Mouse (Mus musculus) central nervous system, embryonic 14 days (tissue): ENCODE measurements around the gene Fkbp6. TPM values are rescaled to one million over a fixed set of nuclear protein-coding genes. Genes with fewer than 3 reads are reported as not detected.

Source experiments
- polyA plus RNA-seq: library from polyadenylated mRNA; depleted of rRNA; stranded (reverse); fragments of >200 nt; gene quantifications from 2 replicates; pipeline ENCODE4 v1.2.3, GENCODE M21; 2012; rRNA removed

Fkbp6 gene
- 0.14 and 0.24 TPM in 2 replicates for polyA plus RNA-seq

DNA sequence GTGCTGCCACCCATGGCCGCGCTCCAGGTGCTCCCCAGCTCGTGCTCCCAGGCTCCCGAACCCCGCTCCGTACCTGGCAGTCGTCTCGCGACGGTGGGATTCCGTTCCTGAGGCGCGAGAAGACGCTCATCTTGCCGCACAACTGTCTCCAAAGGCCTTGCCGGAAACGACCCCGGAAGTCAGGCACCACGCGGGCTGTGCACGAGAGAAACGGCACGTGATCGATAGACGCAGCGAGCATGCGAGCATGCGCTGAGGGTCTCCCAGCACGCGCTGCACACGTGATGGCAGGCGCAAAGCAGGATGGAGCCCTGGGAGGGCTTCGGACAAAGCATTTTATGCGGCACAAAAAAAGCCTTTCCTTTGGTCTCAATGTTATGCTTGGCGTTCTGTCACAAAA is at the start of gene Fkbp6:
Fkbp6 (minus strand) TSS at position 183 of the 400 bp plus-strand sequence.

DNA sequence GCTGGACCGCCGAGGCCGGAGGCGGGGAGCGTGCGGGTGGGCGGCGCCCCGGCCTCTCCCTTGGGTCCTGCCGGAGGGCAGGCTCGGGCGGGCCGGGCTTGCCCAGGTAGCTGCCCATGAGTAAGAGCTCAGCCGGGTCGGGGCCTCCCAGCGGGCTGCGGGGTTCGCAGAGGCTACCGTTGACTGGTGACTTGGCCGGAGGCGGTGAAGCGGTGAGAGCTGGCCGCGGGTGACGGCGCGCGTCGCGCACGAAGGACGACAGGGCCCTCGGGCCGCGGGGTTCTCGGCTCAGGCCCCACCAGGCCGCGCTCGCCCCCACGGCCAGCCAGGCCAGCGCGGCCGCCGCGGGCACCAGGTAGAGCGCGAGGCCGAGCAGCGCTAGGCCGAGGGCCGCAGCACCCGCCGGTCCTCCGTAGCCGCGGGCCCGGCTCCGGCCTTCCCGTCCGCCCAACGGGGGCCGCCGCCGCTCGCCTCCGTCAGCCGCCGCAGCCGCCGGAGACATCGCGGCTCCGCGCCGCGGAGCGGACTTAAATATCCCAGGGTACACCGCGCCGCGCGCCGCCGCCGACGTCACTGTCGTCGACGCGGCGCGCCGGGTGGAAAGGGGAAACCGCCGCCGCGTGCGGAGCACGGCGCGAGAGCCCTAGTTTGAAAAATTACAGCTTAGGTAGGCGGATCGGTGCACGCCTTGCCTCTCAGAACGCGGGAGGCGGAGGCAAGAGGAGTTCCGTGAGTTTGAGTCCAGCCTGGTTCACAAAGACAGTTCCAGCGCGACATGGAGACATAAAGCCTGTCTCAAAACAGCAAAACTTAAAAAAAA is 44.4 kb upstream of the Fkbp6 start, which contains the start of gene Pom121:
Pom121 (minus strand) TSS at position 543 of the 820 bp plus-strand sequence.

DNA sequence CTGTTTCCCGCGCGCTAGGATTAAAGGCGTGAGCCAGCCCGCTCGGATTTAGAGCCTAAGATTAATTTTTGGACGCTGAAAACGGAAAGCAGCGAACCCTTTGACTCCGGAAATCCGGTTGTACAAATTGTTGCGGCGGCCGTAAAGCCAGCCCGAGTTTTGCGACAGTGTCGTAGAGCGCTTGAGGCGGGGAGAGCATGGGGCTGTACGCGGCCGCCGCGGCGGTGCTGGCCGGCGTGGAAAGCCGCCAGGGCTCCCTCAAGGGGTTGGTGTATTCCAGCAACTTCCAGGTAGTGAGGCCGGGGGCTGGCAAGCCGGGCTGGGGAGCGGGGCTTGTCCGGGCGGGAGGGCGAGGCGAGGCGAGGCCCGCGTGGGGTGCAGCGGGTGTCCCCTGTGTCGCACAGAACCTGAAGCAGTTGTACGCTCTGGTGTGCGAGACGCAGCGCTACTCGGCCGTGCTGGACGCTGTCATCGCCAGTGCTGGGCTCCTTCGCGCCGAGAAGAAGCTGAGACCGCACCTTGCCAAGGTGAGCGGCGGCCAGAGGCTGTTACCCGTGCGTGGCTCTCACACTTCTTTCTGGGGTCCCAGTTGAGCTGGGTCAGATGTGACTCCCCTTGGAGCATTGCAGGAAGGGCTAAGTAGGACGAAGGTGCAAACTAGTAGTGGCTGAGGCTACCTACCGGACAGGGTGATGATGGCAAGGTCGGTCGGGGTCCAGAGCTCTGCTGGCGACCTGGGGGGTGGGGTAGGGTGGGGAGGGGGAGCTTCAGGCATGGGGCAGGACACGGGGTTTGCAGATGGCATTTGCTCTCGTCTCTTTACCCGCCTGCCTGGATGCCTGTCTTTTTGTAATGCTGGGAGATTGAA is 20.2 kb upstream of the Fkbp6 start, which contains the start of gene Nsun5:
Nsun5 (plus strand) TSS at position 167 of the 868 bp plus-strand sequence.

DNA sequence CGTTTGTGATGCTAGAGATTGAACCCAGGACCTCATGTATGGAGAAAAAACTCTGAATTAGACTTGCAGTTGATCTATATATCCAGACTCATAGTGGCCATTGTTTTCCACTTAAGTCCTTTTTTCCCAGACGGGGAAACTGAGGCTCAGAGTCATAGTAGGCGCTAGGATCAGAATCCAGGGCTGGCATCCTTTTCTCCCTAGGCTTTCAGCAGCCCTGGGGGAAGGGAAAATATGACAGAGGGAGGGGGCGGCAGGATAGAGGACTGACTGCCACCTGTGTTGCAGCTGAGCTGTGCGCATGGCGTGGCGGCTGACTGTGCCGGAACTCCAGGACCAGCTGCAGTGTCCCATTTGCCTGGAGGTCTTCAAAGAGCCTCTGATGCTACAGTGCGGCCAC is 3.2 kb upstream of the Fkbp6 start, which contains the start of gene Trim50:
Trim50 (plus strand) TSS at position 301 of the 400 bp plus-strand sequence.

DNA sequence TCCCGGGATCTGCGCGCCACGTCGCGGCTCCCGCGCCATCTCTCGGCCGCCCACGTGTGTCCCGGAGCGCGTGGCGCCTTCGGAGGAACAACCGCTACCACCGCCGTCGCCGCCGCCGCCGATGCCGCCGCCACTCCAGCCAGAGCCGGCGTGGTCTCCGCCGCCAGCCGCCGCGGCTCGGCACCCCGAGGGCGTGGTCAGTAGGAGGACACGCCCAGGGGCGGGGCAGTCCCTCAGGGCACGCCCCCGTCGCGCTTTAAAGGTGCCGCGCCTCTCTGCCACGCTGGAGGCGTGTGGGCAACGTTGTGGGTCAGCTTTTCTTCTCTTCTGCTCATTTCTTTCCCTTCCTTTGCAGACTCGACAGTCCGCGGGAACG is 98.8 kb downstream of the Fkbp6 start, which contains the start of gene Fzd9:
Fzd9 (minus strand) TSS at position 152 of the 376 bp plus-strand sequence.

Other genes with a start within 250 kb of the Fkbp6 start
- gene Tbl2, start 200.4 kb downstream of the Fkbp6 start, polyA plus RNA-seq: 13.2 and 14.3 TPM in 2 replicates
- gene Bcl7b, start 181.8 kb downstream of the Fkbp6 start, polyA plus RNA-seq: 23.7 and 26.0 TPM in 2 replicates
- 71.9 and 76.5 TPM in 2 replicates for gene Baz1b, start 162.8 kb downstream of the Fkbp6 start, polyA plus RNA-seq
- 18.2 and 21.5 TPM in 2 replicates for gene Fzd9, start 98.8 kb downstream of the Fkbp6 start, polyA plus RNA-seq
- 0.04 TPM in 1 of 2 replicates, not detected in the other for gene Trim50, start 3.3 kb upstream of the Fkbp6 start, polyA plus RNA-seq
- gene Nsun5, start 19.9 kb upstream of the Fkbp6 start, polyA plus RNA-seq: 46.8 and 47.4 TPM in 2 replicates
- gene Pom121, start 44.5 kb upstream of the Fkbp6 start, polyA plus RNA-seq: 25.7 and 31.4 TPM in 2 replicates
- gene Hip1, start 195.1 kb upstream of the Fkbp6 start, polyA plus RNA-seq: 39.5 and 45.0 TPM in 2 replicates
- not detected in 2 replicates for gene Ccl26, start 213.5 kb upstream of the Fkbp6 start, polyA plus RNA-seq
- 3.6 and 4.4 TPM in 2 replicates for gene Ccl24, start 223.0 kb upstream of the Fkbp6 start, polyA plus RNA-seq